Comparison of ENCODE assay signal across 11 mouse cellular contexts in genomic region chr2:122102070-122102469, GRCm38 (mm10). TPM values are rescaled to one million over a fixed set of nuclear protein-coding genes. Genes with fewer than 3 reads are reported as not detected.
DNase-seq lines count a peak whose midpoint lies in the region; ATAC-seq and TF ChIP-seq lines count a peak whose summit lies in the region.
"Had no signal": no experiment of that assay in that cellular context is flagged by ENCODE, and none has a peak within 500 bp of the region (broad histone marks: within the 10 kb centered on the region; RNA-seq: fewer than 3 reads in every experiment).

No protein-coding gene starts in this region.

- ATAC-seq in lung, embryonic 14.5 days (ENCODE audit: insufficient read depth), result no peak

- no peaks in the 10 kb centered on the region for H3K4me1 ChIP-seq in lung, embryonic 14.5 days (ENCODE audit: insufficient read depth)
- H3K4me1 ChIP-seq in heart, embryonic 10.5 days, result no peaks in the 10 kb centered on the region
- no peaks in the 10 kb centered on the region for H3K4me1 ChIP-seq in limb, embryonic 10.5 days
- H3K4me1 ChIP-seq: embryonic facial prominence, embryonic 15.5 days had no signal

- H3K27me3 ChIP-seq in lung, embryonic 14.5 days (ENCODE audit: insufficient read depth, low read length), result no peaks in the 10 kb centered on the region
- H3K27me3 ChIP-seq in heart, embryonic 10.5 days (ENCODE audit: insufficient read depth, poor library complexity, severe bottlenecking), result no peaks in the 10 kb centered on the region
- H3K27me3 ChIP-seq in limb, embryonic 10.5 days (ENCODE audit: low read depth, poor library complexity, severe bottlenecking), result no peaks in the 10 kb centered on the region
- H3K27me3 ChIP-seq: embryonic facial prominence, embryonic 15.5 days had no signal

- no peak overlapping the region for H3K9ac ChIP-seq in lung, embryonic 14.5 days
- H3K9ac ChIP-seq: embryonic facial prominence, embryonic 15.5 days had no signal

- H3K27ac ChIP-seq in gastrocnemius, adult 2 months, result no peak overlapping the region
- H3K27ac ChIP-seq in lung, embryonic 14.5 days (ENCODE audit: low read depth), result no peak overlapping the region
- no peak overlapping the region for H3K27ac ChIP-seq in heart, embryonic 10.5 days
- no peak overlapping the region for H3K27ac ChIP-seq in limb, embryonic 10.5 days
- H3K27ac ChIP-seq: embryonic facial prominence, embryonic 15.5 days had no signal

- intact Hi-C loops in gastrocnemius, adult 2 months (cut with DNase I), result no loop called here
- intact Hi-C loops in gastrocnemius, postnatal 36 days (cut with DNase I), result no loop called here

- no peaks in the 10 kb centered on the region for H3K9me3 ChIP-seq in lung, embryonic 14.5 days (ENCODE audit: low read depth, low read length)
- H3K9me3 ChIP-seq in heart, embryonic 10.5 days, result no peaks in the 10 kb centered on the region
- H3K9me3 ChIP-seq in limb, embryonic 10.5 days (replicated peaks), result no peaks in the 10 kb centered on the region
- H3K9me3 ChIP-seq: embryonic facial prominence, embryonic 15.5 days had no signal

- H3K4me3 ChIP-seq in gastrocnemius, adult 2 months, result no peak overlapping the region
- H3K4me3 ChIP-seq in lung, embryonic 14.5 days (ENCODE audit: low read depth, low read length), result no peak overlapping the region
- H3K4me3 ChIP-seq in heart, embryonic 10.5 days, result no peak overlapping the region
- H3K4me3 ChIP-seq in limb, embryonic 10.5 days, result no peak overlapping the region
- H3K4me3 ChIP-seq: embryonic facial prominence, embryonic 15.5 days had no signal

- DNase-seq in gastrocnemius, adult 2 months, result peak; percentile 32
- no peak for DNase-seq in gastrocnemius, postnatal 36 days
- DNase-seq in A20 (ENCODE audit: low read depth, low spot score), result peak; percentile 42
- DNase-seq in adrenal gland, postnatal 36 days, result peak; percentile 46 to 63
- DNase-seq in lung, embryonic 14.5 days, result peak; percentile 1
- DNase-seq in right cerebral cortex, postnatal 25 days, result no peak
- DNase-seq in heart, embryonic 10.5 days (ENCODE audit: low spot score), result no peak
- DNase-seq in limb, embryonic 10.5 days (ENCODE audit: low spot score), result no peak

- peak; percentile 63 for TF ChIP-seq CTCF in gastrocnemius, adult 2 months (IDR thresholded peaks at IDR 0.05)
- 0 out of 2 replicates have a peak, but pooled peaks have one; percentile 16 for TF ChIP-seq CTCF in lung, embryonic 14.5 days (IDR thresholded peaks at IDR 0.05; ENCODE audit: low read depth)

- H3K4me2 ChIP-seq in lung, embryonic 14.5 days, result no peak overlapping the region
- H3K4me2 ChIP-seq: embryonic facial prominence, embryonic 15.5 days had no signal

- peaks cover 77% of the 10 kb centered on the region for H3K36me3 ChIP-seq in lung, embryonic 14.5 days (ENCODE audit: insufficient read depth)
- H3K36me3 ChIP-seq in heart, embryonic 10.5 days, result peaks cover 64% of the 10 kb centered on the region
- peaks cover 85% of the 10 kb centered on the region for H3K36me3 ChIP-seq in limb, embryonic 10.5 days

RNA-seq across cellular contexts. Expression of gene Spg11, which starts 16.1 kb away (rescaled TPM):
- total RNA-seq in gastrocnemius, adult 2 months (2021), result 1 to 10 TPM; 5.7 to 6.3 TPM
- total RNA-seq in gastrocnemius, postnatal 36 days (2021), result 1 to 10 TPM; 4.1 to 4.8 TPM
- total RNA-seq in adrenal gland, postnatal 36 days (2021), result 10 to 100 TPM; 18.4 to 20.5 TPM
- 11.5 and 14.3 TPM in 2 replicates for polyA plus RNA-seq in lung, embryonic 14.5 days (2014; fragmentation: Nextera tagmentation; extraction: Ambion mirVana)
- polyA plus RNA-seq in heart, embryonic 10.5 days (2016; fragmentation: Nextera tagmentation; extraction: Ambion mirVana), result 8.2 and 8.8 TPM in 2 replicates
- 9.8 and 12.1 TPM in 2 replicates for polyA plus RNA-seq in limb, embryonic 10.5 days (2016; fragmentation: Nextera tagmentation; extraction: Ambion mirVana)

RNA-seq across cellular contexts. Expression of gene B2m, which starts 45.4 kb away (rescaled TPM):
- 10 to 100 TPM; 60.6 to 85.4 TPM for total RNA-seq in gastrocnemius, adult 2 months (2021)
- total RNA-seq in gastrocnemius, postnatal 36 days (2021), result 10 to 100 TPM; 61.2 to 75.7 TPM
- 100 to 1,000 TPM; 632 to 981 TPM for total RNA-seq in adrenal gland, postnatal 36 days (2021)
- 308 and 336 TPM in 2 replicates for polyA plus RNA-seq in lung, embryonic 14.5 days (2014; fragmentation: Nextera tagmentation; extraction: Ambion mirVana)
- 143 and 154 TPM in 2 replicates for polyA plus RNA-seq in heart, embryonic 10.5 days (2016; fragmentation: Nextera tagmentation; extraction: Ambion mirVana)
- 73.7 and 87.1 TPM in 2 replicates for polyA plus RNA-seq in limb, embryonic 10.5 days (2016; fragmentation: Nextera tagmentation; extraction: Ambion mirVana)

RNA-seq across cellular contexts. Expression of gene Trim69, which starts 58.4 kb away (rescaled TPM):
- not detected for total RNA-seq in gastrocnemius, adult 2 months (2021)
- total RNA-seq in gastrocnemius, postnatal 36 days (2021), result not detected
- under 1 TPM; 0.16 to 0.17 TPM for total RNA-seq in adrenal gland, postnatal 36 days (2021)
- not detected in 2 replicates for polyA plus RNA-seq in lung, embryonic 14.5 days (2014; fragmentation: Nextera tagmentation; extraction: Ambion mirVana)
- 0.11 TPM in 1 of 2 replicates, not detected in the other for polyA plus RNA-seq in heart, embryonic 10.5 days (2016; fragmentation: Nextera tagmentation; extraction: Ambion mirVana)
- polyA plus RNA-seq in limb, embryonic 10.5 days (2016; fragmentation: Nextera tagmentation; extraction: Ambion mirVana), result 0.08 TPM in 1 of 2 replicates, not detected in the other
- total RNA-seq: layer of hippocampus, adult 18-20 months had no signal
- polyA plus RNA-seq: embryonic facial prominence, embryonic 15.5 days; neural tube, embryonic 14.5 days had no signal

Comparison
In these comparisons a context has a peak if more than half of its experiments do, and no peak if none do; other contexts are left out.
1. DNase-seq: peak in gastrocnemius, adult 2 months (single experiment), A20 (single experiment), adrenal gland, postnatal 36 days (2 of 2) and lung, embryonic 14.5 days (single experiment); none in gastrocnemius, postnatal 36 days (0 of 2), right cerebral cortex, postnatal 25 days (single experiment), heart, embryonic 10.5 days (single experiment) and limb, embryonic 10.5 days (single experiment).
2. RNA of gene B2m, which starts 45.4 kb away (total RNA-seq): 632 to 981 TPM in adrenal gland, postnatal 36 days; 60.6 to 85.4 TPM in gastrocnemius, adult 2 months and 61.2 to 75.7 TPM in gastrocnemius, postnatal 36 days; every median in the first group is over 4 times any median in the second.